Mouse (Mus musculus) stomach, postnatal 0 days (tissue): ENCODE measurements around the gene C530008M17Rik.

Source experiments
- CTCF ChIP-seq: IDR thresholded peaks from 2 replicates; pipeline ENCODE4 v1.5.1; 2016; ENCODE audit warnings: antibody characterized with exemption, low read depth, mild to moderate bottlenecking, moderate library complexity
- EP300 ChIP-seq: optimal IDR thresholded peaks from 2 replicates; pipeline ENCODE3; 2016; ENCODE audit warnings: antibody characterized with exemption

DNA sequence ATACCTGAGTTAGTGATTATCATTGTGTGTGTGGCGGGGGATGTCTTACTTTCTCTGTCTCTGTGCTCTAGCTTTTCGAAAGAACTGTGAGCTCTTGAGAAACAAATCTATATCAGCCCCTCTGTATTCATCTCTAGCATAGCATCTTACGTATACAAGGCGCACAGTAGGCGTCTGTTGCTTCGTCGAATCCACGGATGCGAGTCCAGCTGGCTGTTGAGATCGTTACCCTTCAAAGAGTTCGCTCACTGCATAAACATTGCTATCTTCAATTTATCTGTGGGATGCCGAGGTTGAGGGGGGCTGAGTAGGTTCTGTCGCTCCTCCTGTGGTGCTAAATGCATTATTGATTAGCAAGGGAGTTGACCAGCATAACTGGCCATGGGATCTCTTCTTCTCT is 125.6 kb downstream of the C530008M17Rik start:
- no peak for TF ChIP-seq CTCF
- TF ChIP-seq EP300 = no peak
